Mouse (Mus musculus): ENCODE results near the gene Nkx2-3. TPM values are rescaled to one million over a fixed set of nuclear protein-coding genes. Genes with fewer than 3 reads are reported as not detected.

Nkx2-3 gene
- total and polyA plus RNA-seq, 2 experiments from 2014 or later, result not detected

GRCm38 (mm10) chr19:43659632-43660031 is 47.5 kb downstream of the Nkx2-3 start:
- DNase-seq (ENCODE audit: low spot score) (no peak), ATAC-seq (no peak)
- Histone ChIP-seq H3K27me3 (ENCODE audit: insufficient read depth, low read length) (no peaks in the 10 kb centered on the region), H3K4me3 (ENCODE audit: low read length) (no peak overlapping the region), H3K9me3 (ENCODE audit: low read length) (no peaks in the 10 kb centered on the region), H3K9ac (replicated peaks; ENCODE audit: low read length) (no peak overlapping the region), H3K36me3 (ENCODE audit: insufficient read depth, low read length) (peaks cover 11% of the 10 kb centered on the region; the same call in 1 of the 2 replicates), H3K4me2 (ENCODE audit: low read depth, low read length) (no peak overlapping the region), H3K4me1 (ENCODE audit: insufficient read depth, low read length) (no peaks in the 10 kb centered on the region), H3K27ac (no peak overlapping the region)
- 88% methylated on average over 6 of the region's 6 CpGs for WGBS
- TF ChIP-seq CTCF (IDR thresholded peaks at IDR 0.05; ENCODE audit: low read depth), result no peak

DNA sequence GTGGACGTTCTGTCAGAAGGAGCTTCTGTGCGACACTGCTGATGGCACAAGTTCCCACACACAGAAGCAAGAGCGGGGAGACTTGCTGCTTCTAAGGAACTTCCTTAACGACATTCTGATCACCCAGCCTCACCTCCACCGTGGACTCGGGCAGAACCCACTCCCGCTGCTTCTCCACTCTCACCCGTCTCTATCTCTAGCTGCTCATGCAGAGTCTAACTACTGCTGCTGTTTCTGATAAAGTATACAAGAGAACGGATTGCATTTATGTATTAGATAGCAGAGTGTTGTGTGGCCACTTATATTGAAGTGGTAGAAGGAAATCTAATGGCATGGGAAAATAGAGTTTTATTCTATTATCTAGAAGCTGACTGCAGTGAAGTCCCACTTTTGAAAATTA is 48.6 kb downstream of the Nkx2-3 start:
- WGBS, result 87% methylated on average over 9 of the region's 9 CpGs
- H3K27ac ChIP-seq, result no peak overlapping the region
- H3K9me3 ChIP-seq (ENCODE audit: low read length), result no peaks in the 10 kb centered on the region
- H3K4me1 ChIP-seq (ENCODE audit: insufficient read depth, low read length), result no peaks in the 10 kb centered on the region
- H3K9ac ChIP-seq (replicated peaks; ENCODE audit: low read length), result no peak overlapping the region
- peaks cover 11% of the 10 kb centered on the region; the same call in 1 of the 2 replicates for H3K36me3 ChIP-seq (ENCODE audit: insufficient read depth, low read length)
- no peak for DNase-seq (ENCODE audit: low spot score)
- no peak overlapping the region for H3K4me2 ChIP-seq (ENCODE audit: low read depth, low read length)
- no peak overlapping the region for H3K4me3 ChIP-seq (ENCODE audit: low read length)
- H3K27me3 ChIP-seq (ENCODE audit: insufficient read depth, low read length), result no peaks in the 10 kb centered on the region
- no peak for ATAC-seq
- TF ChIP-seq CTCF (IDR thresholded peaks at IDR 0.05; ENCODE audit: low read depth), result no peak

DNA sequence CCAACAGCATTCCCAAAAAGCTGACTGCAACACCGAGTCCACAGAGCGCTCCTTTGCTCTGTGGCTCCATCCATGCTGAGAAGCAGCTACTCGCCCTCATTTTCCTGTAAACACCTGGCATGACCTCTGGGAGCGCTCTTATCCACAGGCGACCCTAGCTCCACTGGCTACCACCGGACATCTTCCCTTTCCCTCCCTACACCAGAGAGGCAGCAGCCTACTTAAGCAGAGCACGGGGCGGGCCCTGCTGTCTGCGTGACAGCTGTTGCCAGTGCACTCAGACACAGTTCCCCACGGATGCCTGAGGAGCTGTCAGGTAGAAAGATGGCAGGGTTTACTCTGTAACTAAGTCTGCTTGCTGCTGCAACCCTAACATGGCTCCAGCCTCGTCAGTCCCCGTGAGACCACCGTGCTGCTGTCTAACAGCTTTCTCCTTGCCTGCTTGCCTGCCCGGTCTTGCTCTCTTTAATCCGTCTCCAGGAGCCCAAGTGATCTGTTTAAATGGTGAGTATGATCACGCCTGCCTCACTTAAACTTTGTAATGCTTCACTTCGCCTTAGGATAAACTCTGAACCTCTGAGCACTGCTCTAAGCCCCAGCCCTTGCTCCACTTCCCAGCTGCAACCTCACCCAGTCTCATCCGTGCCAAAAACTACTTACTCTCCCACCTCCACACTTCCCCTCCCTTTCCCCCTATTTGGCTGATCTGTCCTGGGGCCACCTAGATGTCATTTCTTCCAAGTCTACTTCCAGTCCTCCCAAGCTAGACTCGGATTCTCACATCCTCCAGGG is 50.2 kb downstream of the Nkx2-3 start:
- no peaks in the 10 kb centered on the region for H3K27me3 ChIP-seq (ENCODE audit: insufficient read depth, low read length)
- no peak overlapping the region for H3K27ac ChIP-seq
- ATAC-seq, result peak; percentile 66
- no peaks in the 10 kb centered on the region for H3K4me1 ChIP-seq (ENCODE audit: insufficient read depth, low read length)
- no peaks in the 10 kb centered on the region for H3K9me3 ChIP-seq (ENCODE audit: low read length)
- H3K9ac ChIP-seq (replicated peaks; ENCODE audit: low read length), result no peak overlapping the region
- WGBS, result 34% methylated on average over 19 of the region's 19 CpGs
- DNase-seq (ENCODE audit: low spot score), result peak; percentile 66
- H3K36me3 ChIP-seq (ENCODE audit: insufficient read depth, low read length), result peaks cover 11% of the 10 kb centered on the region; the same call in 1 of the 2 replicates
- H3K4me2 ChIP-seq (ENCODE audit: low read depth, low read length), result no peak overlapping the region
- no peak overlapping the region for H3K4me3 ChIP-seq (ENCODE audit: low read length)
- TF ChIP-seq CTCF (IDR thresholded peaks at IDR 0.05; ENCODE audit: low read depth), result peak; percentile 64

DNA sequence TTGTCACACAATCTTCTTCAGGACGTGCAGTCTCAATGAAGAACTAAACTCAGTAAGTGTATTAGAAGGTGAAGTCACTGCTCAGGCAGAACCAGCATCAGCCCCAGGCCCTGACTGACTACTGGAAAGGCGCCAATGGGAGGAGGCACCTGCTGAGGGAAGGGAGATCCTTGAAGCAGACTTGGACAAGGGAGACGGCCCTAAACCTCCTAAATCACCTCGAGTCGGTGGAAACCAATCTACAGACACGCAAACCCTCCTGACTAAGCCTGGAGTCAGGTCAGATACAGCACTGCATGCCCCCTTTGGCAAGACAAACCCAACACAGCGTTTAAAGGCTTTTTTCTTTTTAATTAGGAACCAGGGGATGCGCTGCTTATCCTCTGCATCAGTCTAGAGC is 51.3 kb downstream of the Nkx2-3 start:
- no peaks in the 10 kb centered on the region for H3K9me3 ChIP-seq (ENCODE audit: low read length)
- no peak overlapping the region for H3K4me3 ChIP-seq (ENCODE audit: low read length)
- H3K27ac ChIP-seq, result no peak overlapping the region
- ATAC-seq (no peak), DNase-seq (ENCODE audit: low spot score) (no peak)
- 72% methylated on average over 8 of the region's 8 CpGs for WGBS
- TF ChIP-seq CTCF (IDR thresholded peaks at IDR 0.05; ENCODE audit: low read depth), result no peak
- H3K27me3 ChIP-seq (ENCODE audit: insufficient read depth, low read length), result no peaks in the 10 kb centered on the region
- H3K4me2 ChIP-seq (ENCODE audit: low read depth, low read length), result no peak overlapping the region
- H3K4me1 ChIP-seq (ENCODE audit: insufficient read depth, low read length), result no peaks in the 10 kb centered on the region
- H3K9ac ChIP-seq (replicated peaks; ENCODE audit: low read length), result no peak overlapping the region
- peaks cover 11% of the 10 kb centered on the region; the same call in 1 of the 2 replicates for H3K36me3 ChIP-seq (ENCODE audit: insufficient read depth, low read length)

Small RNAs within 50 kb of the gene (microRNA-seq; reads per million reads assigned to microRNA genes)
- gene Gm22646, result 0 reads per million in 2 experiments

Other genes starting within 250 kb of the Nkx2-3 start
- 0.07 and 0.26 TPM in 2 replicates for gene Hpse2, start 224.0 kb upstream of the Nkx2-3 start, total RNA-seq (2014; rRNA removed)
- 0.15 and 0.19 TPM in 2 replicates for gene Hpse2, start 224.0 kb upstream of the Nkx2-3 start, polyA plus RNA-seq (2015; fragmentation: Nextera tagmentation; extraction: Ambion mirVana)
- gene Cnnm1, start 171.9 kb upstream of the Nkx2-3 start, total RNA-seq (2014; rRNA removed), result 8.2 and 9.6 TPM in 2 replicates
- 2.5 and 3.4 TPM in 2 replicates for gene Cnnm1, start 171.9 kb upstream of the Nkx2-3 start, polyA plus RNA-seq (2015; fragmentation: Nextera tagmentation; extraction: Ambion mirVana)
- gene Got1, start 87.7 kb upstream of the Nkx2-3 start, total RNA-seq (2014; rRNA removed), result 120 and 132 TPM in 2 replicates
- 134 and 136 TPM in 2 replicates for gene Got1, start 87.7 kb upstream of the Nkx2-3 start, polyA plus RNA-seq (2015; fragmentation: Nextera tagmentation; extraction: Ambion mirVana)
- 35.7 and 53.1 TPM in 2 replicates for gene Slc25a28, start 62.6 kb downstream of the Nkx2-3 start, total RNA-seq (2014; rRNA removed)
- gene Slc25a28, start 62.6 kb downstream of the Nkx2-3 start, polyA plus RNA-seq (2015; fragmentation: Nextera tagmentation; extraction: Ambion mirVana), result 16.1 and 18.1 TPM in 2 replicates
- 6.1 and 7.9 TPM in 2 replicates for gene Entpd7, start 77.3 kb downstream of the Nkx2-3 start, total RNA-seq (2014; rRNA removed)
- gene Entpd7, start 77.3 kb downstream of the Nkx2-3 start, polyA plus RNA-seq (2015; fragmentation: Nextera tagmentation; extraction: Ambion mirVana), result 7.2 and 8.7 TPM in 2 replicates
- gene Cutc, start 140.7 kb downstream of the Nkx2-3 start, total RNA-seq (2014; rRNA removed), result 1.5 and 3.1 TPM in 2 replicates
- gene Cutc, start 140.7 kb downstream of the Nkx2-3 start, polyA plus RNA-seq (2015; fragmentation: Nextera tagmentation; extraction: Ambion mirVana), result 9.1 and 9.3 TPM in 2 replicates
- 22.5 and 25.7 TPM in 2 replicates for gene Cox15, start 140.7 kb downstream of the Nkx2-3 start, total RNA-seq (2014; rRNA removed)
- gene Cox15, start 140.7 kb downstream of the Nkx2-3 start, polyA plus RNA-seq (2015; fragmentation: Nextera tagmentation; extraction: Ambion mirVana), result 8.6 and 11.0 TPM in 2 replicates
- gene Abcc2, start 169.9 kb downstream of the Nkx2-3 start, total RNA-seq (2014; rRNA removed), result 0.05 and 0.32 TPM in 2 replicates
- gene Abcc2, start 169.9 kb downstream of the Nkx2-3 start, polyA plus RNA-seq (2015; fragmentation: Nextera tagmentation; extraction: Ambion mirVana), result 0.08 and 0.10 TPM in 2 replicates